Mouse (Mus musculus): Measurements from ENCODE around the gene Stk40.

DNA sequence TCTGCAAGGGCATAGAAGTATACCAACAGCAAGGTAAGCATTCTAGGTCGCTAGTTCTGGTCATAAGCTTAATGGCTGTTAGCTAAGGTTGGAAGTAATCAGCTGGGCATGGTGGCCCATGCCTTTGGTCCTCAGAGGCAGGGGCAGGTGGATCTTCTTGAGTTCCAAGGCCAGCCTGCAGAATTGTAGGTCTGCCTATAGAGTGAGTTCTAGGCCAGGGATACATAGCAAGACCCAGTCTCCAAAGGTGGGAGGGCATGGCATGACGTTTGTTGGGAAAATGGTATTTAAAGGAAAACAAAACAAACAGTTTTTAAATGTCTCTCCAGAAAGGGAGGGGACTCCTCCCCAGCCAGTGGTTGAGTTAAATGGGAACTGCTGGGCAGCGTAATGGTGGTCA lies 3.0 kb upstream of the Stk40 start:
- TF ChIP-seq CTCF (IDR thresholded peaks at IDR 0.05; ENCODE audit: low read depth) (no peak), EP300 (IDR thresholded peaks at IDR 0.05; ENCODE audit: low read depth) (no peak)

All from heart, postnatal 0 days (tissue).